Mouse (Mus musculus): Measurements from ENCODE around the gene Gls. TPM values are rescaled to one million over a fixed set of nuclear protein-coding genes. Genes with fewer than 3 reads are reported as not detected.

The Gls gene
- polyA plus RNA-seq, 1 experiment from 2014 or later, result 10.4 TPM

DNA sequence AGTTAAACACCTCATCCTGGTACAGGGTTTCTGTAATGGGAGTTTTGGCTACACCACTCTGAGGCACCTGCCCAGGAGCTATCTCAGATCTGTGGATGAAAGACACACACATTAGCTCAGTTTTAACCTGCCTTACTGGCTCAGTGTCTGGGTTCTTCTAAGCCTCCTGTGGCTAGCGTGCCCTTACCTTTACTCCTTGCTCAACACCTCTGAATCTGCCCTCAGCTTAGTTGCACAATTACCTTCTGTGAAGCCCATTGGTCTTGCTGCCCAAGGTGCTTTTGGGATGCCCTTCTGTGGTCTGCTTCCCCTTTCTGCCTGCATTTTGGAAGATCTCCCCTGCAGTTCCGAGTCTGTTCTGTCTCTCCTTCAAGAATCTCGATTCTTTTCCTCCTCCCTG lies 108.2 kb downstream of the Gls start:
- Histone ChIP-seq H3K4me1 (replicated peaks; ENCODE audit: control insufficient read depth, insufficient read depth) (no peaks in the 10 kb centered on the region), H3K4me2 (replicated peaks; ENCODE audit: low read depth) (no peak overlapping the region), H3K36me3 (ENCODE audit: control insufficient read depth, insufficient read depth, low read length) (peaks cover 8% of the 10 kb centered on the region; the same call in 1 of the 2 replicates), H3K27me3 (ENCODE audit: control insufficient read depth, insufficient read depth, low read length) (no peaks in the 10 kb centered on the region), H3K27ac (replicated peaks) (no peak overlapping the region), H3K9me3 (ENCODE audit: control insufficient read depth, low read length) (no peaks in the 10 kb centered on the region), H3K4me3 (ENCODE audit: low read depth, low read length) (no peak overlapping the region), H3K9ac (ENCODE audit: low read length) (no peak overlapping the region)
- no peak for DNase-seq (ENCODE audit: low spot score)
- TF ChIP-seq EP300 (optimal IDR thresholded peaks at IDR 0.05) (no peak), CTCF (IDR thresholded peaks at IDR 0.05; ENCODE audit: low read depth) (no peak)
- 69% methylated on average over 3 of the region's 3 CpGs for WGBS
- no peak for ATAC-seq (ENCODE audit: low FRiP score, low TSS enrichment)

- no peak overlapping the region for H3K4me3 ChIP-seq (ENCODE audit: low read depth, low read length)
These were observed 112.0 kb downstream of the Gls start for GRCm38 (mm10) chr1:52121052-52121451.

DNA sequence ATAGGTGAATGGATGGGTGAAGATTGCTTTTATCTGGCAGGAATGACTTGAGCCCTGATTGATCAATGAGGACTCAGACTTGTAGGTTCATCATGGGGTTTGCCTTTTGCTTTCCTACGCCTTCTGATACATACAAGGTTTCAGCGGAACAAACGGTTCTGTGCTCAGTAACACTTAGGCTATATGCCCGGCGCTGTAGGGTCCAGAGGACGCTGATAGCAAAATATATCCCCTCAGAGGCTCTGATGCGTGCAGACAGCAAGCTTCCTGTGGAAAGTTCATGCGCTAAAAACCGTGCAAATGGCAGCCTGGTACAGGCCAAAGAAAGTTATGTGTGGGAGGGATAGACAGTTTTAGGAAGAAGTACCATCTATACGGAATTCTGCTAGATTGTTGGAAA lies 112.8 kb downstream of the Gls start:
- WGBS, result 32% methylated on average over 10 of the region's 10 CpGs
- no peak overlapping the region for H3K27ac ChIP-seq (replicated peaks)
- H3K9ac ChIP-seq (ENCODE audit: low read length), result peak overlapping the region; percentile 84

More at GRCm38 (mm10) chr1:52121052-52121451, 112.0 kb downstream of the Gls start:
- H3K36me3 ChIP-seq (ENCODE audit: control insufficient read depth, insufficient read depth, low read length), result 0 out of 2 replicates have a peak, but pooled peaks cover 4% of the 10 kb centered on the region
- no peak overlapping the region for H3K9ac ChIP-seq (ENCODE audit: low read length)
- TF ChIP-seq CTCF (IDR thresholded peaks at IDR 0.05; ENCODE audit: low read depth) (no peak), EP300 (optimal IDR thresholded peaks at IDR 0.05) (no peak)
- H3K27ac ChIP-seq (replicated peaks), result no peak overlapping the region
- ATAC-seq (ENCODE audit: low FRiP score, low TSS enrichment), result no peak
- WGBS, result 82% methylated on average over 3 of the region's 3 CpGs
- no peaks in the 10 kb centered on the region for H3K27me3 ChIP-seq (ENCODE audit: control insufficient read depth, insufficient read depth, low read length)
- no peaks in the 10 kb centered on the region for H3K4me1 ChIP-seq (replicated peaks; ENCODE audit: control insufficient read depth, insufficient read depth)
- H3K4me2 ChIP-seq (replicated peaks; ENCODE audit: low read depth), result peak overlapping the region; percentile 77; the same call in 1 of the 2 replicates
- DNase-seq (ENCODE audit: low spot score), result no peak
- H3K9me3 ChIP-seq (ENCODE audit: control insufficient read depth, low read length), result no peaks in the 10 kb centered on the region

DNA sequence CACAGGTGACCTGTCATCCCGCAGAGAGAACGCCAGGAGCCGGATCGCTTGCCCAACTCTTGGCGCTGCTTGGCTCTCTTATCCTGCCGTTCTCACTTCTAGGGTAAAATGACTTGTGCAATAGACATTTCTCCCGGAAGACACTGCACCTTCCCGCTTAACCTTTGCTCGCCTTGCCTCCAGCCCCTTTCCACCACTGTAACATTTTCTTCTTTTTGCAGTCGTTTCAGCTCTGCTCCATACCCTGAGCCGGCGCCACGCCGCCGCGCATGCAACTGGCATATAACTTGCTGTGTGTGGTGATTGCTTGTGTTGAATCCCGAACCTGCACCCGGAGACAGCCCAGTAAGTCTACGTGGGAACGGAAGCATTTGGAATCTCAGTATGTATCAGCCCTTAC lies 113.3 kb downstream of the Gls start:
- H3K4me1 ChIP-seq (replicated peaks; ENCODE audit: control insufficient read depth, insufficient read depth), result no peaks in the 10 kb centered on the region
- no peaks in the 10 kb centered on the region for H3K9me3 ChIP-seq (ENCODE audit: control insufficient read depth, low read length)
- H3K27me3 ChIP-seq (ENCODE audit: control insufficient read depth, insufficient read depth, low read length), result no peaks in the 10 kb centered on the region
- peak overlapping the region; percentile 81 for H3K4me3 ChIP-seq (ENCODE audit: low read depth, low read length)
- under 1% methylated on average over 20 of the region's 20 CpGs for WGBS
- no peak for DNase-seq (ENCODE audit: low spot score)
- H3K4me2 ChIP-seq (replicated peaks; ENCODE audit: low read depth), result peak overlapping the region; percentile 77
- no peak for TF ChIP-seq EP300 (optimal IDR thresholded peaks at IDR 0.05)
- TF ChIP-seq CTCF (IDR thresholded peaks at IDR 0.05; ENCODE audit: low read depth), result no peak
- H3K36me3 ChIP-seq (ENCODE audit: control insufficient read depth, insufficient read depth, low read length), result 0 out of 2 replicates have a peak, but pooled peaks cover 4% of the 10 kb centered on the region
- peak overlapping the region; percentile 84 for H3K27ac ChIP-seq (replicated peaks)
- peak overlapping the region; percentile 84 for H3K9ac ChIP-seq (ENCODE audit: low read length)
- ATAC-seq (ENCODE audit: low FRiP score, low TSS enrichment), result no peak; the same call in none of the 2 replicates

More for the DNA sequence above, 112.8 kb downstream of the Gls start:
- Histone ChIP-seq H3K4me1 (replicated peaks; ENCODE audit: control insufficient read depth, insufficient read depth) (no peaks in the 10 kb centered on the region), H3K36me3 (ENCODE audit: control insufficient read depth, insufficient read depth, low read length) (0 out of 2 replicates have a peak, but pooled peaks cover 4% of the 10 kb centered on the region), H3K9me3 (ENCODE audit: control insufficient read depth, low read length) (no peaks in the 10 kb centered on the region), H3K27me3 (ENCODE audit: control insufficient read depth, insufficient read depth, low read length) (no peaks in the 10 kb centered on the region), H3K4me3 (ENCODE audit: low read depth, low read length) (peak overlapping the region; percentile 81), H3K4me2 (replicated peaks; ENCODE audit: low read depth) (peak overlapping the region; percentile 77)
- ATAC-seq (ENCODE audit: low FRiP score, low TSS enrichment) (no peak), DNase-seq (ENCODE audit: low spot score) (no peak)
- TF ChIP-seq EP300 (optimal IDR thresholded peaks at IDR 0.05) (no peak), CTCF (IDR thresholded peaks at IDR 0.05; ENCODE audit: low read depth) (no peak)

GRCm38 (mm10) chr1:52118860-52119591 lies 114.0 kb downstream of the Gls start, which contains the start of gene Stat1:
Gene Stat1 (plus strand): TSS chr1:52119440.
- no peaks in the 10 kb centered on the region for H3K27me3 ChIP-seq (ENCODE audit: control insufficient read depth, insufficient read depth, low read length)
- H3K9me3 ChIP-seq (ENCODE audit: control insufficient read depth, low read length), result no peaks in the 10 kb centered on the region
- TF ChIP-seq CTCF (IDR thresholded peaks at IDR 0.05; ENCODE audit: low read depth) (peak; percentile 60), EP300 (optimal IDR thresholded peaks at IDR 0.05) (no peak)
- H3K9ac ChIP-seq (ENCODE audit: low read length), result peak within 1 kb of the TSS; percentile 84
- H3K27ac ChIP-seq (replicated peaks), result peak within 1 kb of the TSS; percentile 84
- peak within 1 kb of the TSS; percentile 77 for H3K4me2 ChIP-seq (replicated peaks; ENCODE audit: low read depth)
- H3K36me3 ChIP-seq (ENCODE audit: control insufficient read depth, insufficient read depth, low read length), result 0 out of 2 replicates have a peak, but pooled peaks cover 4% of the 10 kb centered on the region
- peak within 1 kb of the TSS; percentile 81 for H3K4me3 ChIP-seq (ENCODE audit: low read depth, low read length)
- peak; percentile 97 for DNase-seq (ENCODE audit: low spot score)
- ATAC-seq (ENCODE audit: low FRiP score, low TSS enrichment), result peak; percentile 96
- no peaks in the 10 kb centered on the region for H3K4me1 ChIP-seq (replicated peaks; ENCODE audit: control insufficient read depth, insufficient read depth)
- 3% methylated on average over 37 of the region's 37 CpGs for WGBS

GRCm38 (mm10) chr1:52117777-52118176 lies 115.3 kb downstream of the Gls start:
- no peak overlapping the region for H3K27ac ChIP-seq (replicated peaks)
- H3K4me2 ChIP-seq (replicated peaks; ENCODE audit: low read depth), result no peak overlapping the region
- no peak for ATAC-seq (ENCODE audit: low FRiP score, low TSS enrichment)
- WGBS, result 98% methylated on average over 1 of the region's 1 CpGs
- 0 out of 2 replicates have a peak, but pooled peaks cover 4% of the 10 kb centered on the region for H3K36me3 ChIP-seq (ENCODE audit: control insufficient read depth, insufficient read depth, low read length)
- DNase-seq (ENCODE audit: low spot score), result no peak
- H3K4me1 ChIP-seq (replicated peaks; ENCODE audit: control insufficient read depth, insufficient read depth), result no peaks in the 10 kb centered on the region; the same call in 1 of the 2 replicates
- H3K9me3 ChIP-seq (ENCODE audit: control insufficient read depth, low read length), result no peaks in the 10 kb centered on the region
- H3K9ac ChIP-seq (ENCODE audit: low read length), result no peak overlapping the region
- H3K27me3 ChIP-seq (ENCODE audit: control insufficient read depth, insufficient read depth, low read length), result no peaks in the 10 kb centered on the region
- TF ChIP-seq EP300 (optimal IDR thresholded peaks at IDR 0.05), result no peak
- TF ChIP-seq CTCF (IDR thresholded peaks at IDR 0.05; ENCODE audit: low read depth), result no peak
- no peak overlapping the region for H3K4me3 ChIP-seq (ENCODE audit: low read depth, low read length)
